Mouse (Mus musculus): Measurements from ENCODE around the gene Cdr2l. TPM values are rescaled to one million over a fixed set of nuclear protein-coding genes. Genes with fewer than 3 reads are reported as not detected.

The Cdr2l gene
- 19.7 and 20.6 TPM in 2 replicates for polyA plus RNA-seq (2016; fragmentation: Nextera tagmentation; extraction: Ambion mirVana)

- H3K27me3 ChIP-seq = no peaks in the 10 kb centered on the region
- H3K36me3 ChIP-seq = no peaks in the 10 kb centered on the region
- H3K4me2 ChIP-seq (replicated peaks) = peak within 1 kb of the TSS; percentile 76
- H3K4me3 ChIP-seq = peak within 1 kb of the TSS; percentile 78
- H3K4me1 ChIP-seq = peaks cover 38% of the 10 kb centered on the region
- peak within 1 kb of the TSS; percentile 91 for H3K9ac ChIP-seq
- H3K9me3 ChIP-seq = no peaks in the 10 kb centered on the region
- peak; percentile 78 for ATAC-seq (ENCODE audit: insufficient number of reproducible peaks, insufficient read depth, low FRiP score, low TSS enrichment)
- H3K27ac ChIP-seq = peak within 1 kb of the TSS; percentile 88
- WGBS = under 1% methylated on average over 70 of the region's 76 CpGs
These were observed at the start of gene Cdr2l for GRCm38 (mm10) chr11:115381743-115382539. Cdr2l (plus strand) TSS chr11:115381916.

GRCm38 (mm10) chr11:115334531-115334930 is 47.2 kb upstream of the Cdr2l start, which contains the start of gene Otop3:
Otop3 (plus strand) TSS chr11:115334731.
- no peak for ATAC-seq (ENCODE audit: insufficient number of reproducible peaks, insufficient read depth, low FRiP score, low TSS enrichment)
- no peak within 1 kb of the TSS for H3K27ac ChIP-seq
- no peak within 1 kb of the TSS for H3K9ac ChIP-seq
- 4% methylated on average over 29 of the region's 29 CpGs for WGBS
- H3K4me1 ChIP-seq = peaks cover 4% of the 10 kb centered on the region; the same call in 1 of the 2 replicates
- H3K36me3 ChIP-seq = no peaks in the 10 kb centered on the region
- H3K4me2 ChIP-seq (replicated peaks) = peak within 1 kb of the TSS; percentile 32
- H3K9me3 ChIP-seq = no peaks in the 10 kb centered on the region
- H3K4me3 ChIP-seq = no peak within 1 kb of the TSS
- peaks cover 71% of the 10 kb centered on the region for H3K27me3 ChIP-seq

GRCm38 (mm10) chr11:115335223-115335622 is 46.5 kb upstream of the Cdr2l start:
- 54% methylated on average over 12 of the region's 12 CpGs for WGBS
- Histone ChIP-seq H3K9me3 (no peaks in the 10 kb centered on the region), H3K27ac (no peak overlapping the region), H3K4me3 (no peak overlapping the region), H3K27me3 (peaks cover 71% of the 10 kb centered on the region), H3K4me2 (replicated peaks) (no peak overlapping the region), H3K9ac (no peak overlapping the region), H3K4me1 (peaks cover 4% of the 10 kb centered on the region; the same call in 1 of the 2 replicates), H3K36me3 (no peaks in the 10 kb centered on the region)
- no peak for ATAC-seq (ENCODE audit: insufficient number of reproducible peaks, insufficient read depth, low FRiP score, low TSS enrichment)

DNA sequence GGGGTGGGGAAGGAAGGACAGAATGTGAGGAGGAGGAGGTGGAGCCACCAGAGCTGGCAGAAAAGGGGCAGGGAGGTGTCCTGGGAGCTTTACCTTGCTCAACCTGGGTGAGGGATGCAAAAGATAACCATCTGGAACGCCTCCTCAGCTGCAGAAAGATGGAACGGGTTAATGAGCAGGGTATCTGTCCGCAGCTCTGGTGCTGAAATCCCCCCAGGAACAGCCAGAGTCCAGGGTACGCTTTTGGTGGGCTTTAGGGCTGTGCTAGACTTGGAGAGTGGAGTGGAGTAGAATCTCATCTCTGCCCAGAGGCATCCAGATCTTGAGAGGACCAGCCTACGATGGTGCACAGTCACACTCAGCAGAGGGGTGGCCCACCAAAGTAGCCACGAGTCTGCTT is 45.6 kb upstream of the Cdr2l start:
- Histone ChIP-seq H3K9me3 (no peaks in the 10 kb centered on the region), H3K9ac (no peak overlapping the region), H3K36me3 (no peaks in the 10 kb centered on the region), H3K4me1 (peaks cover 4% of the 10 kb centered on the region; the same call in 1 of the 2 replicates), H3K27ac (no peak overlapping the region), H3K4me3 (no peak overlapping the region), H3K27me3 (peaks cover 75% of the 10 kb centered on the region), H3K4me2 (replicated peaks) (no peak overlapping the region)
- no peak for ATAC-seq (ENCODE audit: insufficient number of reproducible peaks, insufficient read depth, low FRiP score, low TSS enrichment)
- 10% methylated on average over 6 of the region's 6 CpGs for WGBS

GRCm38 (mm10) chr11:115337350-115337749 is 44.4 kb upstream of the Cdr2l start:
- H3K4me1 ChIP-seq = peaks cover 4% of the 10 kb centered on the region; the same call in 1 of the 2 replicates
- no peak overlapping the region for H3K4me2 ChIP-seq (replicated peaks)
- no peaks in the 10 kb centered on the region for H3K36me3 ChIP-seq
- H3K27ac ChIP-seq = no peak overlapping the region
- WGBS = 50% methylated on average over 3 of the region's 3 CpGs
- no peak overlapping the region; the same call in 1 of the 2 replicates for H3K9ac ChIP-seq
- ATAC-seq (ENCODE audit: insufficient number of reproducible peaks, insufficient read depth, low FRiP score, low TSS enrichment) = no peak
- H3K9me3 ChIP-seq = no peaks in the 10 kb centered on the region
- peaks cover 74% of the 10 kb centered on the region for H3K27me3 ChIP-seq
- H3K4me3 ChIP-seq = no peak overlapping the region

DNA sequence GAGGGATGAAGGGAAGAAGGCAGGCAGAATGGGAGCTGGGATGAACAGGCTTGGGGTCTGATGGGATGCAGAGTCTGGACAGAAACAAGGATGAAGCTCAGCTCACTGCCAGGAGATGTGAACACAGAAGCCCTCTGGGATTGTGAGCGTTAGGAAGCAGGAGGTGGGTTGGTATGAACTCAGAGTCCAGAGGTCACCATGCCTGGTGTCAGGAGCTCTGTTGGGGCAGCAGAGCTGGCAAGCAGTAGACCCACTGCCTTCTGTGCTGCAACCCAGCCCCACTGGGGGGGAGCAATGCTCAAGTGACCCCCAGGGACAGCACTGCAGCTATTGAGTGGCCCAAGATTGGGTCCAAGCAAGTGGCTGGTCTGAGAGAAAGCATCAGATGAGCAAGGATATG is 43.9 kb upstream of the Cdr2l start:
- peaks cover 69% of the 10 kb centered on the region for H3K27me3 ChIP-seq
- no peak for ATAC-seq (ENCODE audit: insufficient number of reproducible peaks, insufficient read depth, low FRiP score, low TSS enrichment)
- 63% methylated on average over 1 of the region's 1 CpGs for WGBS

DNA sequence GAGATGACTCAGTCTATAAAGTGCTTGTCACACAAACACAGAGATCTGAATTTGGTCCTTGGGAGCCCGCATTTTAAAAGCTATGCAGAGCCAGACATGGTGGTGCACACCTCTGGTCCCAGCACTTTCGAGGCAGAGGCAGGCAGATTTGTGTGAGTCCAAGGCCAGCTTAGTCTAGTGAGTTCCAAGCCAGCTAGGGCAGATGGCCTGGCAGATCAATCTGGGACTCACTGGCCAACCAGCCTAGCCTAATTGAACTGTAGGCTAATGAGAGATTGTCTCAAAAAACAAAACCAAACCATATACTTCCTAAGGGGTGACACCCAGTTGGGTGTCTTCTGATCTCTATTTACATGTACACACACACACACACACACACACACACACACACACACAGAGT is 40.5 kb upstream of the Cdr2l start:
- WGBS = 71% methylated on average over 2 of the region's 2 CpGs

More for the DNA sequence above, 43.9 kb upstream of the Cdr2l start:
- peaks cover 4% of the 10 kb centered on the region; the same call in 1 of the 2 replicates for H3K4me1 ChIP-seq
- H3K4me2 ChIP-seq (replicated peaks) = no peak overlapping the region
- H3K4me3 ChIP-seq = no peak overlapping the region
- H3K9me3 ChIP-seq = no peaks in the 10 kb centered on the region
- H3K27ac ChIP-seq = no peak overlapping the region
- H3K9ac ChIP-seq = no peak overlapping the region; the same call in 1 of the 2 replicates
- H3K36me3 ChIP-seq = no peaks in the 10 kb centered on the region

DNA sequence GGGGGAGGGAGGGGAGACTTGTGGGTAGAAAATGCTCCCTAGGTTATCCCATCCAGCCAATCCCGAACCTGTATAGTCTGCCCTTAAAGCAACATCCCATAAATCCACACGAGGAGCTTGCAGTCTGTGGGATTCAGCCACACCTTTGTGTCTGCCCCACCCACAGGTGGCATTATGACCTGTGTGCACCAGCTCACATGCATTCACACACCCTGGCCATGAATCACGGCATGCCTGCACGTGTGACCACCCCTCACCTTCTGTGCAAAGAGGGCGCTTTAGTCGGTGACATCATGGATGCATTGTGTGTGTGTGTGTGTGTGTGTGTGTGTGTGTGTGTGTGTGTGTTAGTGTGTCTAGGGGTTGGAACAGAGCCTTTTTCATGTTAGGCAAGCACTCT is 39.9 kb upstream of the Cdr2l start:
- Histone ChIP-seq H3K4me1 (peaks cover 19% of the 10 kb centered on the region), H3K36me3 (no peaks in the 10 kb centered on the region), H3K9me3 (no peaks in the 10 kb centered on the region), H3K9ac (no peak overlapping the region), H3K4me2 (replicated peaks) (no peak overlapping the region), H3K27me3 (peaks cover 52% of the 10 kb centered on the region), H3K27ac (no peak overlapping the region), H3K4me3 (no peak overlapping the region)
- ATAC-seq (ENCODE audit: insufficient number of reproducible peaks, insufficient read depth, low FRiP score, low TSS enrichment) = no peak
- 69% methylated on average over 6 of the region's 6 CpGs for WGBS

More for the DNA sequence above, 40.5 kb upstream of the Cdr2l start:
- Histone ChIP-seq H3K4me3 (no peak overlapping the region), H3K27ac (no peak overlapping the region), H3K4me1 (peaks cover 17% of the 10 kb centered on the region), H3K9ac (no peak overlapping the region), H3K36me3 (no peaks in the 10 kb centered on the region), H3K9me3 (no peaks in the 10 kb centered on the region), H3K4me2 (replicated peaks) (no peak overlapping the region), H3K27me3 (peaks cover 54% of the 10 kb centered on the region)
- ATAC-seq (ENCODE audit: insufficient number of reproducible peaks, insufficient read depth, low FRiP score, low TSS enrichment) = no peak

- H3K4me3 ChIP-seq = no peak overlapping the region
- H3K27me3 ChIP-seq = peaks cover 41% of the 10 kb centered on the region
- no peaks in the 10 kb centered on the region for H3K9me3 ChIP-seq
- peak overlapping the region; percentile 7; the same call in 1 of the 2 replicates for H3K27ac ChIP-seq
- peak overlapping the region; percentile 2; the same call in 1 of the 2 replicates for H3K9ac ChIP-seq
- 8% methylated on average over 12 of the region's 12 CpGs for WGBS
- ATAC-seq (ENCODE audit: insufficient number of reproducible peaks, insufficient read depth, low FRiP score, low TSS enrichment) = no peak
- no peaks in the 10 kb centered on the region for H3K36me3 ChIP-seq
- H3K4me1 ChIP-seq = peaks cover 19% of the 10 kb centered on the region
- H3K4me2 ChIP-seq (replicated peaks) = no peak overlapping the region
These were observed 36.7 kb upstream of the Cdr2l start for GRCm38 (mm10) chr11:115344967-115345366.

GRCm38 (mm10) chr11:115345515-115345914 is 36.2 kb upstream of the Cdr2l start:
- ATAC-seq (ENCODE audit: insufficient number of reproducible peaks, insufficient read depth, low FRiP score, low TSS enrichment) = no peak
- peaks cover 19% of the 10 kb centered on the region for H3K4me1 ChIP-seq
- H3K4me3 ChIP-seq = no peak overlapping the region
- no peak overlapping the region for H3K9ac ChIP-seq
- 9% methylated on average over 7 of the region's 7 CpGs for WGBS
- no peaks in the 10 kb centered on the region for H3K36me3 ChIP-seq
- no peaks in the 10 kb centered on the region for H3K9me3 ChIP-seq
- H3K27me3 ChIP-seq = peaks cover 35% of the 10 kb centered on the region
- peak overlapping the region; percentile 7 for H3K27ac ChIP-seq
- H3K4me2 ChIP-seq (replicated peaks) = 0 out of 2 replicates have a peak overlapping the region, but pooled peaks have one; percentile 11

GRCm38 (mm10) chr11:115348681-115349248 is 33.0 kb upstream of the Cdr2l start:
- 60% methylated on average over 17 of the region's 17 CpGs for WGBS
- Histone ChIP-seq H3K4me2 (replicated peaks) (no peak overlapping the region), H3K4me3 (no peak overlapping the region), H3K36me3 (no peaks in the 10 kb centered on the region), H3K9me3 (no peaks in the 10 kb centered on the region), H3K9ac (no peak overlapping the region), H3K27ac (no peak overlapping the region), H3K27me3 (peaks cover 31% of the 10 kb centered on the region), H3K4me1 (peaks cover 19% of the 10 kb centered on the region)
- ATAC-seq (ENCODE audit: insufficient number of reproducible peaks, insufficient read depth, low FRiP score, low TSS enrichment) = no peak

DNA sequence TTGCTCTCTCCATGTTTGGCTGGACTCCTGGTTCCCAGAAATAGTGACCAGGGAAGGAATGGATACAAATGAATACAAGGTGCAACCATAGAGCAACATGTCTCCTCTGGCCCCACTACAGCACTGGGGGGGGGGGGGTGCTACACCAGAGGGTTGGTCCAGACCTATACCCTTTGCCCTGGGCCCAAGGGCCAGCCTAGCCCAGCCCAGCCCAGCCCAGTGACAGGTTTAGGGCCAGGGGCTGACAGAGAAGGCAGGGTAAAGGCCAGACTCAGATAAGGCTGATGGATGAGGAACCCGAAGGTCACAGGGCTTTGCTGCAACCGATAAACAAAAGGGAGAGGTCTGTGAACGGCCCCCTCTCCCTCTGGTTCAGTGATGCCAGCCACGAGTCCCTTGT is 31.7 kb upstream of the Cdr2l start:
- no peak overlapping the region for H3K4me3 ChIP-seq
- H3K9ac ChIP-seq = no peak overlapping the region
- H3K27ac ChIP-seq = no peak overlapping the region
- no peaks in the 10 kb centered on the region for H3K9me3 ChIP-seq
- no peaks in the 10 kb centered on the region for H3K36me3 ChIP-seq
- H3K27me3 ChIP-seq = peaks cover 31% of the 10 kb centered on the region
- no peak for ATAC-seq (ENCODE audit: insufficient number of reproducible peaks, insufficient read depth, low FRiP score, low TSS enrichment)
- WGBS = 86% methylated on average over 3 of the region's 4 CpGs
- H3K4me2 ChIP-seq (replicated peaks) = no peak overlapping the region
- H3K4me1 ChIP-seq = peaks cover 15% of the 10 kb centered on the region
